Mouse (Mus musculus): ENCODE results near the gene Alyref2. TPM values are rescaled to one million over a fixed set of nuclear protein-coding genes. Genes with fewer than 3 reads are reported as not detected.

Alyref2 gene
- polyA plus RNA-seq, 1 experiment from 2014 or later: 15.7 TPM

GRCm38 (mm10) chr1:171551326-171551725 is 48.0 kb downstream of the Alyref2 start:
- no peak overlapping the region for H3K4me3 ChIP-seq (ENCODE audit: low read depth, low read length)
- ATAC-seq (ENCODE audit: insufficient read depth, low FRiP score, low TSS enrichment) (no peak), DNase-seq (ENCODE audit: low spot score) (no peak)
- no peaks in the 10 kb centered on the region for H3K4me1 ChIP-seq (ENCODE audit: control insufficient read depth, insufficient read depth, low read length)
- no peaks in the 10 kb centered on the region for H3K27me3 ChIP-seq (ENCODE audit: control insufficient read depth, insufficient read depth, low read length)
- 70% methylated on average over 7 of the region's 7 CpGs for WGBS
- no peak overlapping the region for H3K9ac ChIP-seq (ENCODE audit: low read length)
- H3K36me3 ChIP-seq (ENCODE audit: control insufficient read depth, insufficient read depth, low read length): no peaks in the 10 kb centered on the region
- no peak overlapping the region for H3K4me2 ChIP-seq (ENCODE audit: low read depth)
- H3K27ac ChIP-seq (ENCODE audit: low read depth, low read length): no peak overlapping the region
- no peaks in the 10 kb centered on the region for H3K9me3 ChIP-seq (ENCODE audit: control insufficient read depth, low read length)

DNA sequence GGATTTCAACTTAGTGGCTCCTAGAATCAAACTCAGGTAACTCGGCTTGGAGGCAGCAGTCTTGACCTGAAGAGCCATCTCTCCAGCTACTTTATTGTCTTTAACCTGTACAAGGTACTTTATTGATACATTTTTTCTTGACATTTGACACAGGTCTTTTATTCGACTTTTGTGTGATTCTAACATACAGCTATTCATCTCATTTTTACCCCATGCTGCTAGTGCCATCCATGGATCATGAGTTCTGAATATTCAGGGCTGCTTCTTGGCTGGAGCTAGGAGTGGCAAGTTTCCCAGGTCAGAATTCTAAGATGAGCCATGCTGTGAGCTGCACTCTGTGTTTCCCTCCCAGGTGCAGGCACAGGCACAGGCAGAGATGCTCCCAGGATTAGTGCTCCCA is 49.0 kb downstream of the Alyref2 start:
- H3K27me3 ChIP-seq (ENCODE audit: control insufficient read depth, insufficient read depth, low read length): no peaks in the 10 kb centered on the region
- ATAC-seq (ENCODE audit: insufficient read depth, low FRiP score, low TSS enrichment) (no peak), DNase-seq (ENCODE audit: low spot score) (no peak)
- no peak overlapping the region for H3K27ac ChIP-seq (ENCODE audit: low read depth, low read length)
- H3K4me2 ChIP-seq (ENCODE audit: low read depth): no peak overlapping the region
- no peak overlapping the region for H3K9ac ChIP-seq (ENCODE audit: low read length)
- no peak overlapping the region for H3K4me3 ChIP-seq (ENCODE audit: low read depth, low read length)
- WGBS: 90% methylated on average over 2 of the region's 2 CpGs
- no peaks in the 10 kb centered on the region for H3K9me3 ChIP-seq (ENCODE audit: control insufficient read depth, low read length)
- H3K36me3 ChIP-seq (ENCODE audit: control insufficient read depth, insufficient read depth, low read length): no peaks in the 10 kb centered on the region
- H3K4me1 ChIP-seq (ENCODE audit: control insufficient read depth, insufficient read depth, low read length): no peaks in the 10 kb centered on the region

- no peaks in the 10 kb centered on the region for H3K36me3 ChIP-seq (ENCODE audit: control insufficient read depth, insufficient read depth, low read length)
- DNase-seq (ENCODE audit: low spot score): no peak
- no peaks in the 10 kb centered on the region for H3K27me3 ChIP-seq (ENCODE audit: control insufficient read depth, insufficient read depth, low read length)
- H3K9ac ChIP-seq (ENCODE audit: low read length): no peak overlapping the region
- H3K4me2 ChIP-seq (ENCODE audit: low read depth): no peak overlapping the region
- no peak overlapping the region for H3K4me3 ChIP-seq (ENCODE audit: low read depth, low read length)
- no peak for ATAC-seq (ENCODE audit: insufficient read depth, low FRiP score, low TSS enrichment)
- no peaks in the 10 kb centered on the region for H3K9me3 ChIP-seq (ENCODE audit: control insufficient read depth, low read length)
- H3K27ac ChIP-seq (ENCODE audit: low read depth, low read length): no peak overlapping the region
- WGBS: 88% methylated on average over 11 of the region's 11 CpGs
- H3K4me1 ChIP-seq (ENCODE audit: control insufficient read depth, insufficient read depth, low read length): no peaks in the 10 kb centered on the region
Measured at GRCm38 (mm10) chr1:171553359-171554341, 50.4 kb downstream of the Alyref2 start.

Other genes with a start within 250 kb of the Alyref2 start
- gene B4galt3, start 233.2 kb upstream of the Alyref2 start, polyA plus RNA-seq (2014; fragmentation: Nextera tagmentation; extraction: Ambion mirVana): 67.4 and 70.6 TPM in 2 replicates
- gene Ppox, start 222.3 kb upstream of the Alyref2 start, polyA plus RNA-seq (2014; fragmentation: Nextera tagmentation; extraction: Ambion mirVana): 55.6 and 65.3 TPM in 2 replicates
- gene Usp21, start 215.5 kb upstream of the Alyref2 start, polyA plus RNA-seq (2014; fragmentation: Nextera tagmentation; extraction: Ambion mirVana): 90.3 and 104 TPM in 2 replicates
- gene Ufc1, start 208.5 kb upstream of the Alyref2 start, polyA plus RNA-seq (2014; fragmentation: Nextera tagmentation; extraction: Ambion mirVana): 102 and 103 TPM in 2 replicates
- gene Dedd, start 174.3 kb upstream of the Alyref2 start, polyA plus RNA-seq (2014; fragmentation: Nextera tagmentation; extraction: Ambion mirVana): 50.4 and 57.6 TPM in 2 replicates
- gene Nit1, start 157.8 kb upstream of the Alyref2 start, polyA plus RNA-seq (2014; fragmentation: Nextera tagmentation; extraction: Ambion mirVana): 30.7 and 34.0 TPM in 2 replicates
- gene Pfdn2, start 157.8 kb upstream of the Alyref2 start, polyA plus RNA-seq (2014; fragmentation: Nextera tagmentation; extraction: Ambion mirVana): 61.2 and 68.0 TPM in 2 replicates
- 2.1 and 2.2 TPM in 2 replicates for gene Klhdc9, start 142.7 kb upstream of the Alyref2 start, polyA plus RNA-seq (2014; fragmentation: Nextera tagmentation; extraction: Ambion mirVana)
- 1.1 and 1.7 TPM in 2 replicates for gene Nectin4, start 133.4 kb upstream of the Alyref2 start, polyA plus RNA-seq (2014; fragmentation: Nextera tagmentation; extraction: Ambion mirVana)
- 0.41 and 0.78 TPM in 2 replicates for gene Arhgap30, start 114.5 kb upstream of the Alyref2 start, polyA plus RNA-seq (2014; fragmentation: Nextera tagmentation; extraction: Ambion mirVana)
- 151 and 162 TPM in 2 replicates for gene Usf1, start 92.2 kb upstream of the Alyref2 start, polyA plus RNA-seq (2014; fragmentation: Nextera tagmentation; extraction: Ambion mirVana)
- 3.6 and 3.8 TPM in 2 replicates for gene Tstd1, start 84.6 kb upstream of the Alyref2 start, polyA plus RNA-seq (2014; fragmentation: Nextera tagmentation; extraction: Ambion mirVana)
- 16.9 and 21.0 TPM in 2 replicates for gene F11r, start 65.9 kb upstream of the Alyref2 start, polyA plus RNA-seq (2014; fragmentation: Nextera tagmentation; extraction: Ambion mirVana)
- gene Itln1, start 31.8 kb downstream of the Alyref2 start, polyA plus RNA-seq (2014; fragmentation: Nextera tagmentation; extraction: Ambion mirVana): not detected in 2 replicates
- gene Cd244a, start 55.7 kb downstream of the Alyref2 start, polyA plus RNA-seq (2014; fragmentation: Nextera tagmentation; extraction: Ambion mirVana): 0.12 TPM in 1 of 2 replicates, not detected in the other
- gene Ly9, start 103.9 kb downstream of the Alyref2 start, polyA plus RNA-seq (2014; fragmentation: Nextera tagmentation; extraction: Ambion mirVana): not detected in 2 replicates
- not detected in 2 replicates for gene Slamf7, start 149.6 kb downstream of the Alyref2 start, polyA plus RNA-seq (2014; fragmentation: Nextera tagmentation; extraction: Ambion mirVana)
- 0.47 and 0.72 TPM in 2 replicates for gene Cd48, start 178.5 kb downstream of the Alyref2 start, polyA plus RNA-seq (2014; fragmentation: Nextera tagmentation; extraction: Ambion mirVana)